Mouse (Mus musculus) CD4-positive naive resting alpha-beta T cell, adult 76 days (primary cell): ENCODE data around the gene Naip2. TPM values are rescaled to one million over a fixed set of nuclear protein-coding genes. Genes with fewer than 3 reads are reported as not detected.

ENCODE experiments used
- total RNA-seq: library from RNA; stranded (reverse); gene quantifications from one replicate; pipeline ENCODE4 v1.2.4, GENCODE M21; 2023

The Naip2 gene
- total RNA-seq: 2.7 TPM

DNA sequence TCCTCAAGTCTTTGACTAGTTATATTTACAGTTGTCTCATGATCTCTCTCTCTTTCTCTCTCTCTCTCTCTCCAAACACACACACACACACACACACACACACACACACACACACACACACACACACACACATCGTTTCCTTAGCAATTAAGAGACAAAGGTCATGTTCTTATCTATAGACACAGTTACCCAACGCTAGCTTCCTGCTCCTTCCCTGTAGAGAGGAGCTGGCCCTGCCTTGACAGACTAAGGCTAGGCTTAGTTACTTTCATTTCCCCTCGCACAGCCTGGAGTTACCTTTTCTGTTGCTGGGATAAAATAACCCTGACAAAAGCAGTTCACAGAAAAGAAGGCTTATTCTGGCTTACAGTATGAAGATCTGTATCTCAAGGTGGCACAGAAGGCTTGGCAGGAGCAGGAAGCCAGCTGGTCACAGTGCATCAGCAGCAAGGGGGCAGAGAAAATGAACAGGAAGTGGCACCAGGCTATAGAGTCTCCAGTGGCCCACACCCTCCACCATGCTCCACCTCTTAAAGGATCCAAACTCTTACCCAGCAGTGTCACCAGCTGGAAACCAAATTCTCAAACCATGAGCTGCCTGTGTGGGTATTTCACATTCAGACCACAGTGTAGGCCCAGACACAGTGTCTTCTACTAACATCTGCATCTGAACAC is at the start of gene Naip2:
Gene Naip2 (minus strand): TSS at position 434 of the 675 bp plus-strand sequence.

DNA sequence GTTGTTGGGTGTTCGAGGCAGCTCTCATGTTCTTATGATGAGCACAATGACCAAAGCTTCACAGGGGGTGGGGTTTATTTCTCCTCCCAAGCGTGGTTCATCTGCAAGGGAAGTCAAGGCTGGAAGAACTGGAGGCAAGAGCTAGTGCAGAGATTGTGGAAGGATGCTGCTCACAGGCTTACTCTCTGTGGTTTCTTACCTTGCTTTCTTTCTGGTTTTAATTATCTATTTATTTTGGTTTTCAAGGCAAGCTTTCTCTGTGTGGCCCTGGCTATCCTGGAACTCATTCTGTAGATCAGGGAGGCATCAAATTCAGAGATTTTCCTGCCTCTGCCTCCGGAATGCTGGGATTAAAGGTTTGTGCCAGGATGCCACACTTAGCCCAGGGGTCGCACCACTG is 44.3 kb upstream of the Naip2 start, which contains the start of gene Naip5:
Gene Naip5 (minus strand): TSS at position 101 of the 400 bp plus-strand sequence.

DNA sequence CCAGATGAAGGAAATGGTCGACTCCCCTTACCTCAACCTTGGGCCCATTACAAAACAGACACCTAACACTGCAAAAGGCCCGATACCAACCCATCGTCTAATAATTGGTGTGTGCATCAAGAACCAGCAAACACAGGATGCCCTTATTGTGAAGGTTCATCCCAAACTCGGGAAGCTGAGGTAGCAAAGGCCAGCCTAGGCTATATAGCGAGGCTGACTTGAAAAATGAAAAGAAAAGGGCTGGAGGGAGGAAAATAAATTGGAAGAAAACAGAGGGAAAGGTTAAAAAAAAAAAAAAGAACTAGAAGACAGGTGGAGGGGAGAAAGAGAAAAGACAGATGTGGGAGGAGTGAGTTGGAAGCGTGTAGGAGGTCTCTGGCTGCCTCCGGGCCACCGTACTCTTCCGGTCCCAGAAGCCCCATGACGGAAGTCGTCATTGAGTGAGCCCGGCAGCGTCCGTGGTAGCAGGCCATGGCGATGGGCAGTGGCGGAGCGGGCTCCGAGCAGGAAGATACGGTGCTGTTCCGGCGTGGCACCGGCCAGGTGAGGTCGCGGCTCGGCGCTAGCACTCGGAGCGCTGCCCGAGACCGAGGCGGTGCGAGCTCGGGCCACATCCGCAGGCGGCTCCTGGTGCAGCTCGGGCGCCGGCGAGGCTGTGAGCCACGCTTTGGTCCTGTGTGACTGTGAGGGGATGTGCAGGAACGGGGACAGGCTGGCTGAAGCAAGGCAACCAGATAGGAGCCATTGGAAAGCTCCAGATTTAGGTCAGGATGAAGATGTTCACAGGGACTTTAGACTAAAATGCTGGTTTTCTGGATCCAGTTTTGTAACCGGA is 77.3 kb downstream of the Naip2 start, which contains the start of gene Smn1:
Gene Smn1 (plus strand): TSS at position 430 of the 835 bp plus-strand sequence.

DNA sequence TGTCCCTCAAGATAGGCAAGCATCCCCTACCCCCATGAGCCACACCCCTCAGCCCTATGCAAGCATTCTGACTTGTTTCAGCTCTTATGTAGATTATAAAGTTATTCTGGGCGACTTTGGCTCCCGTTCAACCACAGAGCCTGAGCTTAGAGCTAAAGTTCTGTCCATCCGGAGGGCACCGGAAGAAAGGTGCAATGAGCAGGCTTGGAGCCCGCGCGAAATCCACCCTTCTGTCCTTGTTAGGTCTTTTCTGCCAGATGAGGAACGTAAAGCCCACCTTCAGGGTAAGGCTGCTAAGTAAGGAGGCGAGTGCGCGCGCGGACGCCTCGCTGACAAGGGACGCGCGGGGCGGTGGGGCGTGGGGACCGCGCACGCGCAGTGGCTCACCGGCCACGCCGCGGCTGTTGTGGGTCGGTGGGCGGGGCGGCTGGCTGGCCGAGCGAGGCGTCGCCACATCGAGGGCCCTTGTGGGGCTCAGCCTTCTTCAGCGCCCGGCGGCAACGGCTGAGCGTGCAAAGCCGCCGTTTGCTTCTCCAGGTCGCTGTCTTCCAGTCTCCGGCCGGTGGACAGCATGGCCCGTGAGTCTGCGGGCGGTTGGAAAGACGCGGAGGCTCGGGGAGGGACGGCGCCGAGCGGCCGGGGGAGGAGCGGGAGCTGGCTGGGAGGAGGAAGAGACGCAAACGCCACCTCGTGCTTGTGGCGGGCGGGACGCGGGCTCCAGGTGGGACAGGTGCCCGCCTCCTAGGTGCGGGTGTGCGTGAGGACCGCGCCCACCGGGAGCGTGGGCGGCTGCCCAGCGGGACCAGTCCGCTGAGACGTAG is 94.0 kb downstream of the Naip2 start, which contains the start of gene Serf1:
Gene Serf1 (plus strand): TSS at position 361 of the 821 bp plus-strand sequence.

DNA sequence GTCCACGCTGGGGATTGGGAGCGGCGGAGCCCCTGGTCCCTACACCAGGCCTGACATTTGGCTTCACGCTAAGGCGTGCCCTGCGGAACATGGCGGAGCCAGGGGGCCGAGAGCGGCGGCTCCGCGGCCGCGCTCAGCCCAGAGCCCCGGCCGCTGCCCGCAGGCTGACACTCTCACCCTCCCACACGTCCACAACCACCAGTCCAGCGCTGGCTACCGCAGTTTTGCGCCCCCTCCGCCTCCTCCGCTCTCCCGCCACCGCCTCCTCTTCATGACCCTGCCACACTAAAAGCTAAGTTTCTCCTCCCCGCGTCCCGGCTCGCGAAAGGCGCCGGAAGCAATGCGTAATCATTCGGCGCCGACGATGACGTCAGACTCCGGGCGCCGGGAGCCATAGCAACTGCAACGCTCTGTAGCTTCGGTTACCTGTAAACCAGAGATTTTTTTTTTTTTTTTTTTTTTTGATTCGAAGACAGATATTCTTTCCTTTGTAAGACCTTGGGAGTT is 98.1 kb downstream of the Naip2 start, which contains the start of gene Bdp1:
Gene Bdp1 (minus strand): TSS at position 323 of the 507 bp plus-strand sequence.

Other genes starting within 250 kb of the Naip2 start
- gene Mccc2, start 186.5 kb downstream of the Naip2 start, total RNA-seq: 15.5 TPM
- 73.7 TPM for gene Bdp1, start 98.0 kb downstream of the Naip2 start, total RNA-seq
- gene Serf1, start 94.1 kb downstream of the Naip2 start, total RNA-seq: 1.1 TPM
- 89.4 TPM for gene Smn1, start 77.2 kb downstream of the Naip2 start, total RNA-seq
- gene Naip5, start 44.2 kb upstream of the Naip2 start, total RNA-seq: 1.4 TPM
- gene Naip6, start 115.6 kb upstream of the Naip2 start, total RNA-seq: 0.64 TPM